28 mouse cellular contexts compared by ENCODE assay signal in genomic region chr9:94169905-94170612, GRCm38 (mm10).
DNase-seq lines count a peak whose midpoint lies in the region; ATAC-seq and TF ChIP-seq lines count a peak whose summit lies in the region.
"Had no signal": no experiment of that assay in that cellular context is flagged by ENCODE, and none has a peak within 500 bp of the region (broad histone marks: within the 10 kb centered on the region; RNA-seq: fewer than 3 reads in every experiment).

No protein-coding gene starts in this region.

- no peaks in the 10 kb centered on the region for H3K27me3 ChIP-seq in forebrain, embryonic 12.5 days
- no peaks in the 10 kb centered on the region for H3K27me3 ChIP-seq in forebrain, postnatal 0 days (ENCODE audit: insufficient read depth, low read length)
- no peaks in the 10 kb centered on the region for H3K27me3 ChIP-seq in hindbrain, embryonic 12.5 days
- H3K27me3 ChIP-seq in hindbrain, postnatal 0 days (ENCODE audit: insufficient read depth, low read length): no peaks in the 10 kb centered on the region
- no peaks in the 10 kb centered on the region for H3K27me3 ChIP-seq in midbrain, embryonic 13.5 days
- H3K27me3 ChIP-seq: heart, embryonic 15.5 days; limb, embryonic 13.5 days; liver, embryonic 12.5 days had no signal

- no peaks in the 10 kb centered on the region for H3K9me3 ChIP-seq in forebrain, embryonic 12.5 days
- no peaks in the 10 kb centered on the region for H3K9me3 ChIP-seq in forebrain, postnatal 0 days (ENCODE audit: low read length)
- H3K9me3 ChIP-seq in hindbrain, embryonic 12.5 days (replicated peaks): no peaks in the 10 kb centered on the region
- H3K9me3 ChIP-seq in hindbrain, postnatal 0 days (ENCODE audit: low read length): no peaks in the 10 kb centered on the region
- no peaks in the 10 kb centered on the region for H3K9me3 ChIP-seq in midbrain, embryonic 13.5 days
- H3K9me3 ChIP-seq: heart, embryonic 10.5 days; heart, embryonic 15.5 days; limb, embryonic 13.5 days; liver, embryonic 12.5 days had no signal

- intact Hi-C loops in left cerebral cortex, postnatal 14 days (cut with DNase I): no loop called here

- peaks cover 8% of the 10 kb centered on the region for H3K4me1 ChIP-seq in forebrain, embryonic 12.5 days
- H3K4me1 ChIP-seq in forebrain, postnatal 0 days (ENCODE audit: insufficient read depth): no peaks in the 10 kb centered on the region
- H3K4me1 ChIP-seq in hindbrain, embryonic 12.5 days: peaks cover 3% of the 10 kb centered on the region; the same call in 1 of the 2 replicates
- no peaks in the 10 kb centered on the region for H3K4me1 ChIP-seq in hindbrain, postnatal 0 days (ENCODE audit: insufficient read depth, low read length)
- H3K4me1 ChIP-seq in midbrain, embryonic 13.5 days (replicated peaks): peaks cover 10% of the 10 kb centered on the region; the same call in 1 of the 2 replicates
- H3K4me1 ChIP-seq: heart, embryonic 10.5 days; heart, embryonic 15.5 days; limb, embryonic 13.5 days; liver, embryonic 12.5 days had no signal

- WGBS in forebrain, embryonic 12.5 days: 29% methylated on average over 2 of the region's 2 CpGs
- 37% methylated on average over 2 of the region's 2 CpGs for WGBS in forebrain, postnatal 0 days
- 54% methylated on average over 2 of the region's 2 CpGs for WGBS in hindbrain, embryonic 12.5 days
- WGBS in hindbrain, postnatal 0 days: 45% methylated on average over 2 of the region's 2 CpGs
- WGBS in midbrain, embryonic 13.5 days: 9% methylated on average over 2 of the region's 2 CpGs

- H3K27ac ChIP-seq in forebrain, embryonic 12.5 days: peak overlapping the region; percentile 42; the same call in 1 of the 2 replicates
- H3K27ac ChIP-seq in forebrain, postnatal 0 days (ENCODE audit: low read depth, low read length): no peak overlapping the region
- peak overlapping the region; percentile 14; the same call in 1 of the 2 replicates for H3K27ac ChIP-seq in hindbrain, embryonic 12.5 days
- no peak overlapping the region for H3K27ac ChIP-seq in hindbrain, postnatal 0 days
- 0 out of 2 replicates have a peak overlapping the region, but pooled peaks have one; percentile 39 for H3K27ac ChIP-seq in midbrain, embryonic 13.5 days
- H3K27ac ChIP-seq: heart, embryonic 10.5 days; heart, embryonic 15.5 days; limb, embryonic 13.5 days; liver, embryonic 12.5 days had no signal

- no peaks in the 10 kb centered on the region for H3K36me3 ChIP-seq in forebrain, embryonic 12.5 days (replicated peaks)
- no peaks in the 10 kb centered on the region for H3K36me3 ChIP-seq in forebrain, postnatal 0 days (ENCODE audit: insufficient read depth)
- H3K36me3 ChIP-seq in hindbrain, embryonic 12.5 days: no peaks in the 10 kb centered on the region
- no peaks in the 10 kb centered on the region for H3K36me3 ChIP-seq in hindbrain, postnatal 0 days (ENCODE audit: insufficient read depth, low read length)
- no peaks in the 10 kb centered on the region for H3K36me3 ChIP-seq in midbrain, embryonic 13.5 days
- H3K36me3 ChIP-seq: heart, embryonic 10.5 days; heart, embryonic 15.5 days; limb, embryonic 13.5 days; liver, embryonic 12.5 days had no signal

- ATAC-seq in forebrain, embryonic 12.5 days (ENCODE audit: low FRiP score): peak; percentile 74
- ATAC-seq in forebrain, postnatal 0 days: no peak
- ATAC-seq in hindbrain, embryonic 12.5 days (ENCODE audit: low FRiP score): 0 out of 2 replicates have a peak, but pooled peaks have one; percentile 60
- ATAC-seq in hindbrain, postnatal 0 days: no peak
- peak; percentile 65; the same call in 1 of the 2 replicates for ATAC-seq in midbrain, embryonic 13.5 days
- ATAC-seq: intestine, postnatal 0 days; liver, embryonic 12.5 days; liver, postnatal 0 days; Patski had no signal

- H3K4me2 ChIP-seq in forebrain, embryonic 12.5 days: no peak overlapping the region
- H3K4me2 ChIP-seq in forebrain, postnatal 0 days (ENCODE audit: low read depth): no peak overlapping the region
- no peak overlapping the region for H3K4me2 ChIP-seq in hindbrain, embryonic 12.5 days (replicated peaks)
- no peak overlapping the region for H3K4me2 ChIP-seq in hindbrain, postnatal 0 days (ENCODE audit: low read depth, low read length)
- H3K4me2 ChIP-seq in midbrain, embryonic 13.5 days (replicated peaks): no peak overlapping the region
- H3K4me2 ChIP-seq: heart, embryonic 15.5 days; limb, embryonic 13.5 days; liver, embryonic 12.5 days had no signal

- no peak overlapping the region for H3K4me3 ChIP-seq in forebrain, embryonic 12.5 days (replicated peaks)
- H3K4me3 ChIP-seq in forebrain, postnatal 0 days (ENCODE audit: low read depth, low read length): no peak overlapping the region
- H3K4me3 ChIP-seq in hindbrain, embryonic 12.5 days: no peak overlapping the region
- H3K4me3 ChIP-seq in hindbrain, postnatal 0 days (ENCODE audit: low read length): no peak overlapping the region
- H3K4me3 ChIP-seq in midbrain, embryonic 13.5 days (replicated peaks): no peak overlapping the region
- H3K4me3 ChIP-seq: erythroblast, embryonic 14.5 days; heart, embryonic 10.5 days; heart, embryonic 15.5 days; limb, embryonic 13.5 days; liver, embryonic 12.5 days had no signal

- no peak for TF ChIP-seq CTCF in forebrain, postnatal 0 days (IDR thresholded peaks at IDR 0.05; ENCODE audit: low read depth)
- no peak for TF ChIP-seq CTCF in hindbrain, postnatal 0 days (IDR thresholded peaks at IDR 0.05; ENCODE audit: low read depth)

- no peak overlapping the region for H3K9ac ChIP-seq in forebrain, embryonic 12.5 days
- H3K9ac ChIP-seq in forebrain, postnatal 0 days: no peak overlapping the region
- no peak overlapping the region for H3K9ac ChIP-seq in hindbrain, embryonic 12.5 days
- no peak overlapping the region for H3K9ac ChIP-seq in hindbrain, postnatal 0 days (replicated peaks; ENCODE audit: low read length)
- H3K9ac ChIP-seq in midbrain, embryonic 13.5 days (replicated peaks): no peak overlapping the region
- H3K9ac ChIP-seq: heart, embryonic 15.5 days; limb, embryonic 13.5 days; liver, embryonic 12.5 days; liver, postnatal 0 days had no signal

- DNase-seq in forebrain, postnatal 0 days: no peak
- no peak for DNase-seq in hindbrain, postnatal 0 days (ENCODE audit: low spot score)
- peak; percentile 11 for DNase-seq in retina, postnatal 1 day
- DNase-seq in left cerebral cortex, postnatal 14 days (ENCODE audit: low spot score in 2 of 2): no peak
- no peak for DNase-seq in layer of hippocampus, adult 11-12 months (ENCODE audit: low spot score)
- DNase-seq: adrenal gland, postnatal 10 days; cerebellum, adult 11 months; cerebellum, adult 9-10 months; gastrocnemius, postnatal 25 days; heart, adult 11 months; kidney, adult 9 months; kidney, postnatal 10 days; layer of hippocampus, adult 9-11 months; liver, postnatal 0 days; lung, postnatal 36 days; right cerebral cortex, postnatal 25 days; spleen, adult 18-20 months; thymus, postnatal 25 days had no signal

Comparison
In these comparisons a context has a peak if more than half of its experiments do, and no peak if none do; other contexts are left out.
1. ATAC-seq: peak in forebrain, embryonic 12.5 days (single experiment), hindbrain, embryonic 12.5 days (single experiment) and midbrain, embryonic 13.5 days (single experiment); none in forebrain, postnatal 0 days (single experiment) and hindbrain, postnatal 0 days (single experiment).
2. H3K27ac ChIP-seq: peak in forebrain, embryonic 12.5 days (single experiment), hindbrain, embryonic 12.5 days (single experiment) and midbrain, embryonic 13.5 days (single experiment); none in forebrain, postnatal 0 days (single experiment) and hindbrain, postnatal 0 days (single experiment).